Mouse (Mus musculus) brain, embryonic 18.5 days (tissue): ENCODE measurements around the gene H2afx.
A peak's percentile ranks its signal among the peaks of the same experiment; 100 is the strongest.
"Not testable (repeated sequence)": the region's sequence is repeated elsewhere in the genome, so short reads cannot be mapped to it uniquely, and the experiment has no call there.

Experiments
- DNase-seq: peaks from one replicate; pipeline ENCODE4 v3.0.0-alpha.2; 2012; ENCODE audit warnings: low read depth, low spot score

The H2afx gene

DNA sequence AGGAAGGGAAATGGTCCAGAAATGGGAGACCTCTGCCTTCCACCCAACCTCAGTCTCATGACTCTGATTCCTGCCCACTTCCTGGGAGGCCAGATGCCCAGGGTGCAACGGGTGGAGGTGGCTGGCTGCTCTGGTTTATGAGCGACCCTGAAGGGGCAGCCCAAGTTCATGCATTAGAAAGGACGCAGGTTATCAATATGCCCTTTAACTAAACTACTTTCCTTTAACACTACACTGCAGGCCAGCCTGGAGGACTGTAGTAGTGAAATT is 15.7 kb upstream of the H2afx start:
- no peak for DNase-seq

DNA sequence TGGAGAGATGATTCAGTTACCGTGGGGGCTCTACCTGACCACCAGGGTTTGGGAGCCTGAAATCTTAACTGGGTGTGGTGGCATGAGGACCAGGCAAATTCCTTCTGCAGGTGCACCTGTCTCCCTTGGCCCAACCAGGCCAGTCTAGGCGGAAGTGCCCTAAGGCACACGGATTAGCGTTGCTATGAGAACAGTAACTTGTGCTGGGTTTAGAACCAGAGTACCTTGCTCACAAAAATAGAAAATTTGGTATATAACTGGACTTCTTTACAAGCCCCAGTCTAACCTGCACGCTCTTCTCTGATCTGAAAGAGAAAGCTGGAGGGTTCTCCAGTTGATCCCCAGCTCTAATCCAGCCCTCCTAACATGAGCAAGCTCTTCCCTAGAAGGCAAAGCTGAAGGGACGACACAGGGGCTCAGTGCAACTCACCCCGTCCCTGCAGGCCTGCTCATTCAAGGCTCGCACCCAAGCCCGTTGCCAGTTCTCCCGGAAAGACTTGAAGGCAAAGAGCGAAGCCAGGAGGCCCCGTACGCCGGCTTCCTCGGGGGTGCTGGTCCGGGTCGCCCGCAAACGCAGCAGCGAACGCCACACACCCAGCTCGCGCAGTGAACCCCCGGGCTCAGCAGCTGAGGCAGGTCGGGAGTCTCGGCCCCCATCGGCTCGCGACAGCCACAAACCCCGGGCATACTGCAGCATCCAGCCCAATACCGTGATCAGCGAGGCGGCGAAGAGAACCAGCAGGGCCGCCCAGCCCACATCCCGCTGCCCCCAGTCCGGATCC is 15.2 kb upstream of the H2afx start:
- DNase-seq = no peak

DNA sequence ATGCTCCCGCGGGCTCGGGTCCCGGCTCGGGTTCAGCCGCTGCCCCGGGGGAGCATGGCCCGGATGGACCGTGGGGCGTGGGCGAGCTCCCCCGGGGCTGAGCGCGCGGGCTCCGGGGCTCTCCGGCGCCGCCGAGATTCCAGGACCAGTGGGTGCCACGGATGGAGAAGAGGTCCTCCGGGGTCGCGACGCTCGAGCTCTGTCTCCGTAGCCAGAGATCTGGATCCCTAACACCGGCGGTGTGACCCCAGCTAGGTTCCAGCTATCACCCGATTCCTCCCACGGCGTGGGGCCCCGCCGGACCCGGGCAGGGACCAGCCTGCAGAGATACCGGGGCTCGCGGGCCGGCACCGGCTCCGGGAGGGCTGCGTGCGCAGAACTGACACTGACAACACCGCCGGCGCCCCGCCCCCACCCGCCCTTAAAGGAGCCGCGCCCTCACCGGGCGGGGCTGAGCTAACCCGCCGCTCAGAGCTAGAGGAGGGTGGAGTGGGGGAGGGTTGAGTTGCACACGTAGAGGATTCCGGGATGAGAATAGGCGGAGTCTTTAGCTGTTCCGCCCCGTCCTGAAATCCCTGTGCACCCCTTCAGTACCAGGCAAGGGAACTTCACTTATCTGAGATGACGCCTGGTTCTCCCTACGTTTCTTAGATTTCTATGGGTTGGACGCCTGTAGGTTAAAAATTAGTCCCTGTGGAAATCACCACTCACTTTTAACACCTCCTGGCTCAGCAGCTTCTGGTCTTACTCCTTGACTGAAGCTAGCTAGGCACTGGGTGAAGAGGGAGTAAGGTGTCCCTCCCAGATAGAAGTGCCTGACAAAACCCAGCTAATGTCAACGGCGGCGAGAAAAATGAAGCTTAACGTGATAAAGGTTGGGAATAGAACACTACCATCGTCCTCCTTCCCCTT is 14.4 kb upstream of the H2afx start, which contains the start of gene C2cd2l:
Gene C2cd2l, minus strand, starts transcription at position 399 of the 912 bp plus-strand sequence.
- peak; percentile 97 for DNase-seq

- DNase-seq = no peak
Measured at GRCm38 (mm10) chr9:44320799-44321133, 13.7 kb upstream of the H2afx start.

DNA sequence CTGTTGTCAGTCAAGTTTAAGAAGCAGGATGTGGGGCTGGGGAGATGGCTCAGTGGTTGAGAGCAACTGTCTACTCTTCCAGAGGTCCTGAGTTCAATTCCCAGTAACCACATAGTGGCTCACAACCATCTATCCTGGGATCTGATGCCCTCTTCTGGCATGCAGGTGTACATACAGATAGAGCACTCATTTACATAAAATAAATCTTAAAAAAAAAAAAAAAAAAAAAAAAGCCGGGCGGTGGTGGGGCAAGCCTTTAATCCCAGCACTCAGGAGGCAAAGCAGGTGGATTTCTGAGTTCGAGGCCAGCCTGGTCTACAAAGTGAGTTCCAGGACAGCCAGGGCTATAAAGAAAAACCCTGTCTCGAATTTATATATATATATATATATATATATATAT is 10.8 kb upstream of the H2afx start:
- DNase-seq = not testable (repeated sequence)

- no peak for DNase-seq
Measured at GRCm38 (mm10) chr9:44324147-44324546, 10.3 kb upstream of the H2afx start.

GRCm38 (mm10) chr9:44325032-44325767 is 9.3 kb upstream of the H2afx start:
- DNase-seq = not testable (repeated sequence)

- no peak for DNase-seq
Measured at GRCm38 (mm10) chr9:44325768-44326370, 8.6 kb upstream of the H2afx start, which contains the start of gene Dpagt1. Dpagt1 (plus strand) TSS chr9:44326019.

DNA sequence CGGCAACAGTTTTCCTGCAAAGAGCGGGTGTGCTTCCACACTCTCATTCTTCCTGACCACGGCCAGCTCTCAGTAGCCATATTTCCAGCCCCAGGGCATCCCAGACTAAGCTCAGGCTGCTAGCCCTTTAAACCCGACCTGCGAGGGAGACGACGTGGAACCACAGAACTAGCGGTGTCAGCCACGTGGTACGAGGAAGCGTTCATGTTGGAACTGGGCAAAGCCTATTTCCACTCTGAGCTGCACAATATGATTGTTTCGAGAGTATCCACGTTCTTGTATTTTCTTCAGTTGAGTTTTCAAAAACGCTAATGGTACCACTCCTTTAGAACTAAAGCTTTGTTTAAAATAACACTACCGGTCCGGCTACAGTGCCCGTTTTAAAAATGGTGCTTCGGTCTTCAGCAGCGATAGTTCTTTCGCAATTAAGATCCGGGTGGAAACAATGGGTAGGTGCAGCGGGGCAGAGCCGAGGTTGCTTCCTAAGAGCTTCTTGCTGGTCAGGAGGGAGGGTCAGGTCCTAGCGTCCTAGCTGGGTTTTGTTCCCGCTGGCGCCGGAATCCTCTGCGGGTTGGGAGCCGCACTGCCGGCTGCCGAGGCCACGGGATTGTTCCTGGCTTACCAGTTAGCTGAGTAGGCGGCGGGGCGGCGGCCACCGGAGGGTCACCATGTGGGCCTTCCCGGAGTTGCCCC is 8.0 kb upstream of the H2afx start:
- peak; percentile 83 for DNase-seq

- no peak for DNase-seq
Measured at GRCm38 (mm10) chr9:44327064-44327711, 7.3 kb upstream of the H2afx start.

DNA sequence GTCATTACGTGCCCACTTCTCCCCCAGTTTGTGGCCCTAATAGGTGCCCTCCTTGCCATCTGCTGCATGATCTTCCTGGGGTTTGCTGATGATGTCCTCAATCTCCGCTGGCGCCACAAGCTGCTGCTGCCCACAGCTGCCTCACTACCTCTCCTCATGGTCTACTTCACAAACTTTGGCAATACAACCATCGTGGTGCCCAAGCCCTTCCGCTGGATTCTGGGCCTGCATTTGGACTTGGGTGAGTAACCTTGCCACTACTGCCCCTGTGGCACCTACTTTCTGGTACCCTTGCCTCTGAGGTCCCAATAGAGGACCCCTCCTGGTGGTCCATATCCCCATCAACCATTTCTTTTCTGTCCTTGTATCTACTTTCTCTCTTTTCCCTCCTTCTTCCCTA is 6.6 kb upstream of the H2afx start:
- no peak for DNase-seq

- DNase-seq = no peak
Measured at GRCm38 (mm10) chr9:44330736-44331135, 3.8 kb upstream of the H2afx start.

DNA sequence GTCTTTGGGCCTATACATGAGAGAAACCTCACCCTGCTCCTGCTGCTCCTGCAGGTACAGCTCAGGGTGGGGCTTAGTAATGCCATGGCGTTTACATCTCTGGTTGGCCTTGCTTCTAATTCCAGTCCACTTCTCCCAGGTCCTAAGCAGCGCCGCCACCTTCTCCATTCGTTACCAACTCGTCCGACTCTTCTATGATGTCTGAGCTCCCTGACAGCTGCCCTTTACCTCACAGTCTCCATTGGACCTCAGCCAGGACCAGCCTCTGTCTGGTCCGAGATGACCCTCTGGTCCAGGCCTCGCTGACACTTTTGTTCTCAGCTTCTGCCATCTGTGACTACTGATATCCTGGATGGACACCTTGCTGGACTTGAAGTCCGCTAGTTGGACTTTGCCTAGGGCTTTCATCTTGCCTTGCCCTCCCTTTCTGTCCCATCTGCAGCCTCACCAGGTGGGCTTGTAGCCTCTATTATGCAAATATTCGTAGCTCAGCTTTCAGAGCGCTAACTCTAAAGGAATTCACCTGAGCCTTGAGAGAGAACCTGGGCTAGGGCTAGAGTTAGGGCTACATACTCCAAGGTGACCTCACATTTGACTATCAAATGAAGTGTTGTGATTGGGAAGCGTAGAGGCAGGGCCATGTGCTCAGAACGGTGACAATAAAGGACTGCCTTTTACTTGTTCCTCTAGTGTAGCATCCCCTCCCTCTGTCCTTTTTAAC is 1.4 kb upstream of the H2afx start:
- DNase-seq = no peak

GRCm38 (mm10) chr9:44335331-44336092 is 1.0 kb downstream of the H2afx start:
- DNase-seq = no peak

GRCm38 (mm10) chr9:44336093-44336406 is 1.6 kb downstream of the H2afx start:
- no peak for DNase-seq

DNA sequence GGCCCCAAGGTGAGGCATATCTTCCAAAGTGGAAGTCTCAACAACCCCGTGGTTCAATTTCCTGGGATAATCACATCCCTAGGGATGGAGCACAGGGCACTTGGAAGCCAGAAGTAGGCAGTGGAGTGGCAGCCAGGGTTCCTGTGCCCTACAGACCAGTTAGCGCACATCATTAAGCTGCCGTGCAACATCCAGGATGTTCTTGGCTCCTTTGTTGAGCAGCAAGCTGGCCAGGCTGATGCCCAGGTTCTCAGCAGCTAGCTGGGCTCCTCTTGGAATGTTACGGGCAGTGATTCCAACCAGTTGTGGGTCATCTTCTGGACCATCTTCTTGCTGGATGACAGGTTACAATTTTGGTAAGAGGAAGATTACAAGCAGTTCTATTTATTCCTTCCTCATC is 2.0 kb downstream of the H2afx start:
- not testable (repeated sequence) for DNase-seq

DNA sequence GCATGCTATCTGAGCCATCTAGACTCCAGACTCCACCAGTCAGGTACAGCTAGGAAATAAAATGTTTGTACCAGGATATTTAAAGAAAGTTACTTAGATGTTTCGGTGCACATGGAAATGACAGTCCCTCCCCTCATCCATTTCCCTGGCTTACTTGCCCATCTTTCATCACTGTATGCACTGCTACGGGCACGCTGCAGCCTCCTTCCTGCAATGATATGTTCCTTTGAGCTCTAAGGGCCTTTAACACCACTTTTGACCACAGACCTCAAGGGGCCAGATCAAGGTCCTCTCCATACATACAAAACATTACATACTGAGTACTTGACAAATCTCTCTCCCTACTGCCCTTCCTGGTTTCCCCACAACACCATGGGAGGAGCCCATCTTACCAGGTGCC is 2.5 kb downstream of the H2afx start:
- DNase-seq = no peak

DNA sequence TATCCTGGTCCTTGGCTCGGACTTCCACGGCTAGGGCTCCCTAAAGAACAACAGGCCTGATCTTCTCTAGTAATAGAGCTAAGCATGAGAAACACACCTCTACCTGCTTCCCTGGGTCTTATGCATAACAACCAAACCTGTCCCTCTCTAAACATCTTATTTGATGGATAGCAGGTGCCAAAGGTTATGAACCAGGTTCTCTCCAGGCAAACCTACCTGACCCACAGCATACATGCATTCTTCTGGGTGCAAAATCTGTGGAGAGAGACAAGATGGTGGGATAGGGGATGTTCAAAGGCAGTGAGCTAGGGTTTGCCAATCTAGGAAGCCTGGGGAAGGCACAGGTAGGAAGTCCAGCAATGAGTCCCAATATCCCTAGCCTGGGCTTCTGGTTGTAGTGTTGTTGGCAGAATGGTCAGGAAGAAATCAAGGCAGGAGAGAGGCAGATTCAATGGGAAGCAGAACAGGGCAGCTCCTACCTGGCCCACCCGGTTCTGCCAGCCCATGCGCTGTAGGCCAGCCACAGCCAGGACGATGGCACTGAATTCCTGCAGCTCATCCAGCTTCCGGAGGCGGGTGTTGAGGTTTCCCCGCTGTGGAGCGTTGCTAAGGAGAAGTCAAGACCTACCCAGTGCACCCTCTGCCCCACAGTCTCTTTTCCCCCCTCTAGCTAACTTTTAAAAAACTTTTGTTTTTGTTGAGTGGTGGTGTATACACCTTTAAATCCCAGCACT is 3.1 kb downstream of the H2afx start:
- DNase-seq = no peak

DNA sequence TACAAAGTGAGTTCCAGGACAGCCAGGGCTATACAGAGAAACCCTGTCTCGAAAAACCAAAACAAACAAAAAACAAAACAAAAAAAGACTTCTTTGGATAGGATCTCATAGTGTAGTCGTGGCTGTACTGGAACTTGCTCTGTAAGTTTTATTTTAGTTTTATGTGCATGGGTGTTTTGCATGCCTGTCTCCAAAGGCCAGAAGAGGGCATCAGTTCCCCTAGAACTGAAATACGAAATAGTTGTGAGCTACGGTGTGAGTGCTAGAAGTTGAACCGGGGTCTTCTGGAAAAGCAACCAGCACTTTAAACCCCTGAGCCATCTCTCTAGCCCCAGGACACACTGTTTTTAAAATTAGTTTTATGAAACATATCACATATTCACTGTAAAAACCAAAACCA is 4.1 kb downstream of the H2afx start:
- DNase-seq = no peak
